Mouse (Mus musculus): ENCODE data around the gene Dip2b. TPM values are rescaled to one million over a fixed set of nuclear protein-coding genes. Genes with fewer than 3 reads are reported as not detected.
"Not testable (repeated sequence)": the region's sequence is repeated elsewhere in the genome, so short reads cannot be mapped to it uniquely, and the experiment has no call there.

The Dip2b gene
- polyA plus RNA-seq, 1 experiment = 13.5 TPM

DNA sequence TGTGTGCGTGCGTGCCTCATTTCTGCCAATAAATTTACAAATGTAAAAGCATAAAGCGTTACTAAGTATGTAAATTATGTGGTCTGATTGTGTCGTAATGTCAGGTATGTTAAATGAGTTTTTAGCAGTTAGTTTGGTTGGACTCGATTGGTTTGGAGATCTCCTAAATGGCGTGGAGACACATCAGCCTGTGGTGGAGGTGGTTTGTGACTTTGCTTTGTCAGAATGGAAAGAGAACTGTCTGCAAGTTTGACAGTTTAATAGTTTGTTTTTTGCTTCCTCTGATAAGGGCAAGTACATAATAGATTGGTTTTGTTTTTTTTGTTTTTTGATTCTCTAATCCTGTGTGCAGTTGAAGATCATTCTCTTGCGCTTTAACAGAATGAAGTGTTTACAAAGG is 221.9 kb downstream of the Dip2b start:
- DNase-seq (ENCODE audit: low spot score) = not testable (repeated sequence)

DNA sequence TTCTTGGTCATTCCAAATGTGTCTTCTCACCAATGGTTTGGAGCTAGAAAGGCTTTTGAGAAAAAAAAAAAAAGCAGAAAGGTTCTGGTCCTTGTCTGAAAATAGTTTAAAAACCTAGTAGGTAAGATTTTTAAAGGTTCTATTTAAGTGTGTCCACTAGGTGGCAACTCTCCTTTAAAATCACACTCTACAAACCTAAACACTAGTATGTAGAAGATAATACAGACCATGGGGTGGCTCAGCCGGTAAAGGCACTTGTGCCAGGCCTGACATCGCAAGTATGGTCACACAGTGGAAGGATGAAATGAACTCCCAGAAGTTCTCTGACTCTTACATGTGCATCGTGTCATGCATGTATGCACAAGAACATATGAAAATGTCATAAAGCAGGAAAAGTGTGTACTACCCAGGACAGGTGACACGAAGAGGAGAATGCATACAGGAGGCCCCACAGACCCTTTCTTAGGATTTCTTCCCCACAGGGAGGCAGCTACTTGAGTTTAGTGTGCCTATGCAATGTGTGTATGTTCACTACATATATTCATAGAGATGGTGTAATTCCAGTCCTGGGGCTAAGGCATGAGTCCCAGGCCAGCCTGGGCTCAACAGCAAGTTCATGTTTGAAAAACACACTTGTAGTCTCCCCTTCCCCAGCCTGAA is 224.9 kb downstream of the Dip2b start:
- DNase-seq (ENCODE audit: low spot score) = no peak

DNA sequence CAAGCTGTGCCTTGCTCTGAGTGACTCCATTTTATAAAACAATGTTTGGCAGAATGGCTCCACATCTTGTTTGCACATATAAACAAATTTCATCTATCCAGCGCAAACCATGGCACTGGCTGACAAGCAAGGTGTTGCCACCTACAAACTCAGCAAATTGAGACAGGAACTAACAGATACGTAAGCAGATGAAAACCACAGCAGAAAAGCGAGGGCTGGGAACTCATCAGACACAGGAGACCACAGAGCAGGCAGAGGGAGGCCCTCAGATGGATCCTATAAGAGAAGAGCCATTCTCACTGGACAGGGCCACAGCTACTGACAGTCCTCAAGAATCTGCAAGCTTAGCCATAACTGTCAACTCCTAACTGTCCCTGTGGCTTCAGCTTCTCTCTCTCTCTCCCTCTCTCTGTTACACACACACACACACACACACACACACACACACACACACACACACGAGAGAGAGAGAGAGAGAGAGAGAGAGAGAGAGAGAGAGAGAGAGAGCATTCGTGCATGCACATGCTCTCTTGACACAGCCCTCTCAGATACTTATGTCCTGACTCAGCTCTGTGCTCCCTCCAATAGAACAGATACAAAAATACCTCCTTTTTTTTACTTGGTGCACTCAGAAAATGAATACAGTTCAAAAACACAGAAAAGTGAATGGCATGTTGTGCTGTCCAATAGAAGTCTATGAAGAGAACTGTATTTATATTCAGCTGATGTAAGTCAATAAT is 227.3 kb downstream of the Dip2b start:
- no peak for DNase-seq (ENCODE audit: low spot score)

DNA sequence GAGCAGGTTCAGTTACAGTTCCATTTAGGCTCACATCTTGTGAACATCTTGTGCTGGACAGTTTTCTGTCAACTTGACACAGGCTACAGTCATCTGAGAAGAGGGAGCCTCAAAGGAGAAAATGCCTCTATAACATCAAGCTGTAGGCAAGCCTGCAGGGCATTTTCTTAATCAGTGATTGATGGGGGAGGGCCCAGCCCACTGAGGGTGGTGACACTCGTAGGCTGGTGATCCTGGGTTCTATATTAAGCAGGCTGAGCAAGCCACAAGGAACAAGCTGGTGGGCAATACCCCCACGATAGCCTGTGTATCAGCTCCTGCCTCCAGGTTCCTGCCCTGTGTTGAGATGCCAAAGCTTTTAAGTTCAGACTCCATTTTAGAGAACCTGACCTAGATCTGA is 230.5 kb downstream of the Dip2b start:
- DNase-seq (ENCODE audit: low spot score) = no peak

Other genes with a start within 250 kb of the Dip2b start
- 139 and 147 TPM in 2 replicates for gene Lima1, start 163.2 kb upstream of the Dip2b start, polyA plus RNA-seq (2012; rRNA removed)
- gene Fam186a, start 71.6 kb upstream of the Dip2b start, polyA plus RNA-seq (2012; rRNA removed) = 0.01 and 0.04 TPM in 2 replicates
- gene Larp4, start 68.6 kb upstream of the Dip2b start, polyA plus RNA-seq (2012; rRNA removed) = 15.4 and 19.0 TPM in 2 replicates
- gene Atf1, start 189.2 kb downstream of the Dip2b start, polyA plus RNA-seq (2012; rRNA removed) = 34.3 and 35.9 TPM in 2 replicates
- gene Tmprss12, start 242.2 kb downstream of the Dip2b start, polyA plus RNA-seq (2012; rRNA removed) = not detected in 2 replicates